Mouse (Mus musculus) thymus, postnatal 14 days (tissue): ENCODE data around the gene Ptrhd1.
"Not testable (repeated sequence)": the region's sequence is repeated elsewhere in the genome, so short reads cannot be mapped to it uniquely, and the experiment has no call there.

ENCODE experiments used
- DNase-seq: peaks from one replicate; pipeline ENCODE4 v3.0.0; 2021

Ptrhd1 gene

DNA sequence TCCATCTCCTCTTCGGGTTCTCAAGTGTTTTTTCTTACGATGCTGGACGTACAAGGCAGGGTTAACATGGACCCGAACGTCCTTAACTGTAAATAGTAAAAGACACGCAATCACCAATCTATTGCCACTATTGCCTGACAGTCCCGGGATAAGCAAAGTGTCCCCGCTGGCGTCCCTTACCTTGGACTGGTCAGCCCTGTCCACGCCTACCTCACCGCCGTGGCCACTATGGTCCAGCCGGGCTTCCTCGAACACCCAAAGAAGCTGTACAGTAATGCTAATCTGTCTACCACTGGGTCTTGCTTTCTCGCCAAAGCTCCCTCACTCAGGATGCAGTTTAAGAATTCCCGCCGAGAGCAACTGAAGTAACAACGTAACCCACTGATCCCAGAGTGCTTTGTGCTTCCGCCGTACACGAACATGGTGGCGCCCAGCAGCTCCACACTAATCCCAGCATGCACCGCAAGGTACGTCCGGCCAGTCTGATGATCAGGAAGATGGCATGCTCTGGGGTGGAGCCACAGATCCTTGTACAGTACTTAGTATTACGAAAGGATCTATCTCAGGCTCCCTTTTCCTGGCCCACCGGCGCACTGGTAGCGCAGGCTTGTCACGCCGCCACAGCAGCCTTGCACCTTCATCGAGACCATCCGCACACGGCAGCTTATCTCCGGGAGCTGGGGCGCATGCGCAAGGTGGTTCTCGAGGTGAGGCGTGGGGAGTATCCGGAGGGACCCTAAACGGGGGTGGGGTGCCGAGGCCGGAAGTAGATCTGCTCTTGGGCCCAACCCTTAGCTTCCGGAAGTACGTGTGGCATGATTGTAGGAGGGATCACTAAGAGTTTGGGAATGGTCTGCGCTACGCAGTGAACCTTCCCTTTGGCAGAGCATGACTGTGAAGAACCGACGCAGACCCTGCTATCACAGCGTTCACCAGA is at the start of gene Ptrhd1, which contains the start of gene Cenpo:
TSS of gene Ptrhd1 (plus strand) at position 456 of the 937 bp plus-strand sequence.
TSS of gene Cenpo (minus strand) at position 723 of the 937 bp plus-strand sequence.
- DNase-seq = peak; percentile 95

DNA sequence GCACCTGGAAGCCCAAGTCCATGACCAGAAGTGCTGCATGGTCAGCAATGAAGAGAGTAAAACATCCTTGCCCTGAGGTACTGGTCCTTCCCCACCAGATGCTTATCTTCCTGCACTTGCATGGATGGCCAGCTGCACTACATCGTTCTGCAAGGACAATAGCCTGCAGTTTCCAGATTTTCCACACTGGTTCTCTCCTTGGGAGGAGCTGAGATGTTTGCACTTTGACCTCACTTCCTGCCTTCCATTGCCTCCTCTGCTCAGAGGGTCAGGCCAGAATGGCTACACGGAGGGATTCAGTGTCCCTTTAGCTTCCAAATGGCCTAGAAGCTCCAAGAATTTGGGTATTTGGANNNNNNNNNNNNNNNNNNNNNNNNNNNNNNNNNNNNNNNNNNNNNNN is 49.2 kb upstream of the Ptrhd1 start:
- DNase-seq = no peak

DNA sequence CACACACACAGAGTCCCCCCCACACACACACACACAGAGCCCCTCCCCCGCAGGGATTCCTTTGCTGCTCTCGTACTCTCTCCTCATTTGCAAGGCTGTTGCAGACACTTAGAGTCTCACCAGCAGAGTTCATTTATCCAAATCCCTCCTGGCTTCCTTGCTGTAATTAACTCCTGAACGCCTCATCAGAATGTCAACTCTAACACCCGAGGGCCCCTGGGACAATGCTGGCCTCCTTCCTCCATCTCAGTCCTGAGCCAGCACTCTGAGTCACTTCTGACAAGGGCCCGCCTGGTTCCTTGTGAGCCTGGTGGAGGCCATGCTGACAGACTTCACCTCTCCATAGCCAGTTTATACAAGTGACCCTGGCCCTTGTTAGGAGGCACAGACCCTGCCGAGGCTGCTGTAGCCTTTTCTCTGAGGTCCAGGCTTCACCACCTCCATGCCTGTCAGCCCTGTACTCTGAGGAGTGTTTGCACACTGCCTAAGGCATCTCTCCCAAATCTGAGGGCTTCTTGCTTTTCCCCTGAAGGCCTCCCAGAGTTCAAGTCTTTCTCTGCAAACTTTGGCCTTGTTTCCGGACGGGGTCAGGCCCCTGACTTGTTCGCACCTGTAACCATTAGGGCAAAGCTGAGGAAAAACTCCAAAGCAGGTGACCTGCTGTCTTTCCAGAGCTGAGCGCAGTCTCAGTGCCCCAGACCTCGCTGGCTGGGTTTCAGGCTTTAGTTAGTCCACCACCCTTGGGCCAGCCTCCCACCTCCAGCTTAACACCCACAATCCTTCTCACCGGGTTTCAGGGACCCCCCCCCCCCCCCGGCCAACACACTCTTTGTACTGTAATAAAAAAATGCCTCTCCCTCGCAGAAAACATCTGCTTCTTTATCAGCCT is 45.4 kb upstream of the Ptrhd1 start:
- DNase-seq = no peak

DNA sequence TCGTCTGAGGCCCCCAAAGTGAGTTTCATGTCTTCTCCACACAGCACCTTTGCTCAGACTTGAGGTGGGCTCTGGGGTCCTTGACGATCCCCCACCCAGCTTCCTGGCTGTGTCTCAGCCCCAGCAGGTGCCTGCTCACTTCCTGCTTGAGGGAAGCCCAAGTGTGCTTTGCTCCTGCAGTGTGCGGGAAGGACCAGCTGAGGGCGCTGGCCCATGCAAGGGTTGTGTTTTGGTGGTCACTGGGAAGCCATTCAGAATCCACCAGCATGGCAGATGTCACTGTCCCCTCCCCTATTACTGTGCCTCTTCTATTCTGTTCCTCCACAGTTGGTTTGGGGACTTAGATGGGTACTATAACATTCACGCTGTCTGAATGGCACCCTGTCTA is 44.8 kb upstream of the Ptrhd1 start:
- DNase-seq = peak; percentile 75

DNA sequence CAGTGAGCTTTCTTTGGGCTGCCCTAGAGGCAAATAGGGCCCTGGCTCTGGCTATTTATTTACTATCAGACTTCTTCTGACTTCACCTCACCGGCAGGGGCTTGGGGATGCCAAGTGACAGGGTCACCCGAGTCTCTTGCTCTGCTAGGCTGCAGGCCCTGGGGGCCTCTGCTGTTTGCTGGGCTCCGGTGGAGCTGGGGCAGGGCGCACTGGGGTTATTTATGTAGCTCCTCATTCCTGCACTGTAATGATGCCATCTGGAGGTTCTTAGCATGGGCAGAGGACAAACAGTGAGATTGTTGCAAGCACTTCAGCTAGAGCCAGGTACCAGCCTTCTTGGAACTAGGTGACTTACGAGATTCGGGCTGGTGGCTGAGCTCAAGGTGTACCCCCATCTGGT is 41.3 kb upstream of the Ptrhd1 start:
- DNase-seq = no peak

DNA sequence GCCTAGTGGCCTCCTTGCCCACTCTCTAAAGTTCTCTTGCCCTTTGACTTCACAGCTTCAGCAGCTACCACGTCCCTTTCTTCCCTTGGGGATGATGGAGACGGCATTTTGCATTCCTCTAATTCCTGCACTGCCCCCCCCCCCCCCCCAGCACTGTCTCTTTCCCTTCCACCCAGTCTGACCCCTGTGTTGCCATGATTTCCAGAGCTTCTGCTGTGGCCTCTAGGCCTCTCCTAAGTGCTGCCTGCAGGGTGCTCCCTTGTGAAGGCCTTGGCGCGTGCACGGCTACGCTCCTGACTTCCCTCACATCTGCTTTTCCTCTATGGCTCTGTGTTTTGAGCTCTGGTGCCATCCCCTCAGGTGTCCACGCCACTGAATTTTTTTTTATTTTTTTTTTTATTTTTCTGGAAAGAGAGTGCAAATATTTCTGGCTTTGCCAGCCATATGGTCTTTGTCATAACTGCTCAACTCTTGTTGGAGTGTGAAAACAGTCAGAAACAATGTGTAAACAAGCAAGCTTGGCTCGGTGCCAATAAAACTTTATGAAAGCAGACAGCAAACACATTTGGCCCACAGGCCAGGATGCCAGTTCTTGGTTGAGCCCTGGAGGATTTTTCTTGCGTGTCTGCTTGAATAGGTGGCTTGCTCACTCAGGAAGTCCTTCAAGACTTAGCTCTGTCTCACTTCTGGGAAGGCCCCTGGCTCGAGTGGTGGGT is 40.6 kb upstream of the Ptrhd1 start:
- DNase-seq = no peak

DNA sequence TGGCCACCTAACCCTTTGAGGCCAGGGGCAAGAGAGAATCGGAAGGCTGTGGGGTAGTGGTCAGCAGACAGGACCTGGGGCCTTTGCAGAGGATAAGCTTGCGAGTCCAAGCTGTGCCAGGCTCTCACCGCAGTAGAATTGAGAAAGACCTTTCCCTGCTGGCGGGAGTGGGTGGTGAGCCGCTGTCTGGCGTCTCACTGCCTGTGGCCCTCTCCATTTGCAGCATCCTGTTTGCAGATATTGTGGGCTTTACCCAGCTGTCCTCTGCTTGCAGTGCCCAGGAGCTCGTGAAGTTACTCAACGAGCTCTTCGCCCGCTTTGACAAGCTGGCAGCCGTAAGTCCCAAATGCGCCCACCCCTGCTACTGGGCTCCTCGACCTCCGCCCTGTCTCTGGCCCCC is 39.2 kb upstream of the Ptrhd1 start:
- no peak for DNase-seq

DNA sequence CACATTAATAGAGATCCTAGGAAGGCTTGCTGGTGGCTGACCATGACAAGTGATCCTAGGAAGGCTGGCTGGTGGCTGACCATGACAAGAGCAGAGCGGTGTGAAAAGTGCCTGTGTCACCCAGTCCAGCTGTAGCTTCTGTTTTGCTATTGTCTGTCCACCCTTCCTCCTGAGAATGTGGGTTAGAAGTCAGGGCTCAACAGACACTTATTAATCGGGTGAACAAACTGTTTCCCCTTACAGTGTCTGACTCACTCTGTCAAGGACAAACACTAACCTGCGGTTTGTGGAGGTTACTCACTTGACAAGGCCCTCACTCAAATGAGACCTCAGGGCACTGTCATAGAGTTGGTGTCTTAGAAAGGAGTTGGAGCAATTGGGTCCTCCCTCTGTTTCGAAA is 35.1 kb upstream of the Ptrhd1 start:
- no peak for DNase-seq

DNA sequence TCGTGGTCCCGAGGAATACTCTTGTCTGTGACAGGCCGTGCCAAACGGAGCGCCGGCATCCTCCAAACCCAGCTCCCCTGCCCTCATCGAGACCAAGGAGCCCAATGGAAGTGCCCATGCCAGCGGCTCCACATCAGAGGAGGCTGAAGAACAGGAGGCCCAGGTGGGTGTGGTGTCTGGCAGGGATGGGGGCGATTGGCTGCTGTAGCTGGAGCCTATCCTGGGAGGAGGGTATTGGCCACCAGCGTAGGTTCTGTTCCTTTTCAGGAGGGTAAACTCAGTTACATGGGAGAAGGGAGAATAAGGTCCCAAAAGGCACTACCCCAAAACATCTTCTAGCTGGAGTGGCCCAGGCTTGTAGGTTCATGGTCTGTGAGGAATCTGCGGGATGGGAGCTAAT is 34.6 kb upstream of the Ptrhd1 start:
- no peak for DNase-seq

DNA sequence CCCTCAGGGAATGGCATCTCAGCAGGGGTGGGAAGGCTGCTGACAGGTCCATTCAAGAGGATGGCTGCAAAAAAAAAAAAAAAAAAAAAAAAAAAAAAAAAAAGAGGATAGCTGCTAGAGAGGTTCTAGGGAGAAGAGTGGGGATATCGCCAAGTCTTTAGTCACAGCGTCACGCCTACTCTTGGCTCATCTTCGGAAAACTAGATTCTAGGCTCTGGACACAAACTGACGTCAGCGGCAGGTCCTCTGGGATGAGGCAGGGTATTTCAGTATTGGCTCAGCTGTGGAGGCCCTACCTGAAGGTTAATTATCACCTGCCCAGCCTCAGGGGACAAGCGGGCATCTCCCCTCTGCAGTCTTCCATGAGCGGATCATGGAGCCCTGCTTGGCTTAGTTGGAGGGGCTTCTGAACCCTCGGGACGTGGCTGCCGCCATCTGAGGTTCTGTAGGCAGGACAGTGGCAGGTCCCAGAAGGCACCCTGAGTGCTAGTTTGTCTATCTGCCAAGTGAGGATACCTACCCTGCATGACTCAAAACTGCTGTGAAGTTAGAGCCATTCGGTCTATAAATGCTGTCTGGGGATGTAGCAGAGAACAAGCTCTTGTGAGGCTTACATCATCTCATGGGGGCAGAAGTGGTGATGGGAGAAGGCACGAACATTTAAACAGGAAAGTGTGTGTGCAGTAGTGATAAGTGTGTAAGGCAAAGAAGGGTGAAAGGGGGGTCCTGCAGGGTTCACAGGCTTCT is 32.2 kb upstream of the Ptrhd1 start:
- no peak for DNase-seq

DNA sequence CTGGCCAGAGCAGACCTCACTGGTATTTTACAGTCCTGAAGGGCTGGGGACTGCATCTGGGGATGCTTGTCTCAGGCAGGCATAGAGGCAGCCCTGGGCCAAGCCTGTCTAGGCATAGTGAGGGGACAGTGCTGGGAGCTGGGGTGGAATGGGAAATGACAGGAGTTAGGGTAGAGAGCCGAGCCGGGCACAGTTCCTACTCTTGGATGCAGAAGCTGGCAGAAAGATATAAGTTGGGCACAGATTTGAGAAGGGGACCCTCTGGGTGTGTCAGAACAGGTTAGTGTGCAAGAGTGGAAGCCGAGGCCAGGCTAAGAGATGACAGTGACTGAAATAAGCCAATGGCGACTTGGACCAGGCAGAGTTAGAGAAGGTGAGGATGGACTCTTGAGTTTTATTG is 31.6 kb upstream of the Ptrhd1 start:
- DNase-seq = no peak

DNA sequence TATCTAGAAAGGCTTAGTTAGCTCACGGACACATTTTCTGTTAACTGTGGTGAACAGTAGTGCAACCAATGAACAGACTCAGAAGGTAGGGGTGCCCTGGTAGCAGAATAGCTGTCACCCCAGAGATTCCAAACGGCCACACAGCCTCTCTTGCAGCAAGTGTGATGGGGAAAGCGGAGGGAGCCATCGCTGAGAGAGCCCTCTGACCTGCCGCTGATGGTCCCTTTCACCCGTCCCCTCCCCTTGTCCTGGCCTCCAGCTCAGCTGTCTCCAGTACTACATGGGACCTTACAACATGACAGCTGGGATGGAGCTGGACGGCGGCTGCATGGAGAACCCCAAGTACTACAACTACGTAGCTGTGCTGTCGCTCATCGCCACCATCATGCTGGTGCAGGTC is 27.7 kb upstream of the Ptrhd1 start:
- DNase-seq = no peak

DNA sequence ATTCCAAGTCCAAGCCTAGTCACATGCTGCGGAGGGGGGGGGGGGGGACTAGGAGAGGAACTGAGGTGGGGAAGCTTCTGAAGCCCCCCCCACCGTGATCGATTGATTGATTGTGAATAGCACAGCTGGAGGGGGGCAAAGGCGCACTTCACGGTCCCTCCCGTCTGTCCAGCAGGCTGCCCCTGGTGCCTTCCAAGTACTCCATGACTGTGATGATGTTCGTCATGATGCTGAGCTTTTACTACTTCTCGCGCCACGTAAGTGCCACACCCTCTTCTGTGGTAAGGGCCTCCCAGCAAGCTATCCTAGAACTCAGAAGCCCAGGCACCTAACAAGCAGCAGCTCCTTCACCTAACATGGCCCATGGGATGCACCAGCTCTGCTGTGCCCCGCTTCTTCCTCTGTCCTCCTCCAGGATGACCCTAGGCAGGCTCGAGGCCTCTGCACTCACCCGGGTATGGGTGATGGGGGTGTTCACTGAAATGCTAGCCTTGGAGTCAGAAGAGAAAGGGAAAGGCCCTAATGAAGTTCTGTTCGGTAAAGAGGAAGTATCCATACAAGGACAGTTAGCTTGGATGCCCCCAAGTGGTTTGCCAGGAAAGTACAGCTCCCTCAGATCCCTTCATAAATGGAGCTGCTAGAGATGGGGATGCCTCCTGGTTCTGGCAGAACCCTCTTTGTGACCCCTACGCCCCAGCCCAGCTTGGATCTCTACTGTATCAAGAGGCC is 25.3 kb upstream of the Ptrhd1 start:
- peak; percentile 55 for DNase-seq

DNA sequence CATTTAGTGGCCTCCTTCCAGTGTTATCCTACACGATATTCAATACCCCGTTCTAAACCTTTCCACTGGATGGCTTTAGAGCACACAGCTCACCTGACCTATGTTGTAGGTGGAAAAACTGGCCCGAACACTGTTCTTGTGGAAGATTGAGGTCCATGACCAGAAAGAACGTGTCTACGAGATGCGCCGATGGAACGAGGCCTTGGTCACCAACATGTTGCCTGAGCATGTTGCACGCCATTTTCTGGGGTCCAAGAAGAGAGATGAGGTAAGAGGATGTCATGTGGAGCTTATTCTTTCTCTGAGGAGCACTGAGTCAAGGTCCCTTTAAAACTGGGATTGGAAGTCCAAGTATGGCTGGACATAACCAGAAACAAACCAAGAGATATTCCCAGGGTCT is 24.6 kb upstream of the Ptrhd1 start:
- no peak for DNase-seq

DNA sequence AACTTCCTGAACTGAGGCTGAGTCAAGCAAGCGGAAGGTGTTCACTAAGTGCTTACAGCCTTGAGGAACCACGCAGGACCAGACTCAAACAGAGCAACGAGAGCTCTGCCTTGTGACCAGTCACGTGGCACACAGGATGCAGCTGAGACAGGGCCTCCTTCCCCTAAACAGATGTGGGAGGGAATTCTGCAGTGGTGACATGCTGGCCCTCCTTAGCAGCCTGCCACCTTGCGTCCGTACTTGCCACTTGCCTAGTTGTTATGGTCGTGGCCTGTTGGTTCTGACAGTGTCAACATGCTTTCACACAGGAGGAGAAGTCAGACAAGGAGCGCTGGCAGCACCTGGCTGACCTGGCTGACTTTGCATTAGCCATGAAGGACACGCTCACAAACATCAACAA is 22.7 kb upstream of the Ptrhd1 start:
- DNase-seq = no peak

DNA sequence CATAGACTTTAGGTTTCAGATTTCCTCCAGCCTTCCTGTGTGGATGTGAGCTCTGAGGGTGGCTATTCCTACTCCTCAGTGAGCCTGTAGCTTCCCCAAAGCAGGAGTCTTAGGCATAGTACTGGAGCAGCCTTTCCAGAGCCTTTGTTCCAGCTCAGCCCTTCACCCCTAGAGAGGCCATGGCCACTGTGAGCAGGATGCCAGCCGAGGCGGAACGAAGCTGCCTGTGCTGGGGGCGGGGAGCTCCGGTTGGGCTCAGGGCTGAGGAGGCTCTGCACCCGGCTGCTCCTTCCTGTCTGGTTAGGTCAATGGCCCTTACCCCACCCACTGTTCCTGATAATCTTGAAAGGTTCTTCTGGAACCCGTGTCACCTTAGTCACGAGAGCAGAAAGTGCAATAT is 20.9 kb upstream of the Ptrhd1 start:
- DNase-seq = no peak

DNA sequence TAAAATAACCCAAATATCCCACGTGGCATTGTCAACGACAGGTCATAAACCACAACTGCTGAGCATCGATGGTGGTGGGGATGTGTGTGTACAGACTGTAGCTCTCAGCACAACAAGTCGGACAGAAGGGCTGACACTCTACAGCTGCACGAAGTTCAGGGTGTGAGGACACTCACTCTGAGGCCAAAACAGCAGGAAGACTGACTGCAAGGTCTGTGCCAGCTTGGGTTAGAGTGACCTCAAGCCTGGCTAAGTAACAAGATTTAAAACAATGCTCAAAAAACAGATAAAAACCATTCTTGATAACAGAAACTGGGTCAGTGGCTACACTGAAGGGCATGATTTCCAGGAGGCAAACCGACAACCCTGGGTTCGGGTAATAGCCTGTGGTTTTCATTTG is 3.7 kb upstream of the Ptrhd1 start:
- no peak for DNase-seq

DNA sequence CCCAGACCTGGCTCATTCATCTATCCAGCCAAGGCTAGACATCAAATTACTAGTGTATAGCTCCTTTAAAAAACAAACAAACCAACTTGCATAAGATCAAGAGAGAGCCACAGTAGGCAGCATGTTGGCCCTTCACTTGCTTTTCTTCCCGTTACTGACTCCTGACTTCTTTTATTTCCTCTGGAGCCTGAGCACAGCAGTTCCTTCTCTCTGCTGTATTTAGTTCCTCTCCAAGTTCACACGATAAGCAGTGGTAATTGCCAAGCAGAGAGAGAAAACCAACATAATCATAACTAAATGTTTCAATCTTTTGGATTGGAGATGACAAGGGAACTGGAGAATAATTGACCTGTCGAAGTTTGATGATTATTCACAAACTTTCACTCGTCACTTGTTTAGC is 1.1 kb upstream of the Ptrhd1 start:
- DNase-seq = no peak

DNA sequence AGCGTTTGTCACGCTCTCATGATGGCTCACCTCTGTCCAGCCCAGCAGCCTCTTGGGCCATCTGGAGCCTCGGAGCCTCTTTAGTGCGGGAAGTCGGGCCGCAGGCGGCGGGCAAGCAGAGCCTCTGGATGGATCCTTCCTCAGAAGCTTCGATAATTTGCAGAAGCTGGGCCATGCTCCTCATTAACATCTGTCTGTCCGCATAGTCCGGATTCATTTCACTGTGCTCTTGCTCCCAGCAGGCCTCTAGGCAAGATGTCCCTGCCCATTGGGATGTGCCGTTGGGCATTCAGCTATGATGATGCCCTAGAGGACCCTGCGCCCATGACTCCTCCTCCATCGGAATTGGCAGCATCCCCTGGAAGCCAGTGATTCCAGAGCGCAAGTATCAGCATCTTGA is 3.7 kb downstream of the Ptrhd1 start:
- no peak for DNase-seq

DNA sequence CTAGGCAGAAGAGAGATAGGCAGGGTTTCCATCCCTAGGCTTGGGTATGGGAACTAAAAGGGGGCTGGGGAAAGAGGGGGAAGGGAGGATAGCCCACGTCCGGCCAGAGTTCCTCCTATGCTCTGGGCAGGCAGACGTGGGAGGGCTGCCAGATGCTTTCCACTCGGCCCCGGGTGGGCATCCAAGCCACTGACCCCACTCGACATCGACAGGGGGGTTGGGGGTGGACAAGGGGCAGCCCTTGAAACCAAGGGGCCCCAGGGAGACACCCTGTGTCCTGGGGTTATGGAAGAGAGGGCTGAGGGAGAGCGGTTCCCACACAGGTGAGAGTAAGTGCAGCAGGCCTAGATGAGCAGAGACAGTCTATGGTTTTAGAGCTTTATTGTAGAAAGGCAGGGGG is 6.5 kb downstream of the Ptrhd1 start:
- not testable (repeated sequence) for DNase-seq

DNA sequence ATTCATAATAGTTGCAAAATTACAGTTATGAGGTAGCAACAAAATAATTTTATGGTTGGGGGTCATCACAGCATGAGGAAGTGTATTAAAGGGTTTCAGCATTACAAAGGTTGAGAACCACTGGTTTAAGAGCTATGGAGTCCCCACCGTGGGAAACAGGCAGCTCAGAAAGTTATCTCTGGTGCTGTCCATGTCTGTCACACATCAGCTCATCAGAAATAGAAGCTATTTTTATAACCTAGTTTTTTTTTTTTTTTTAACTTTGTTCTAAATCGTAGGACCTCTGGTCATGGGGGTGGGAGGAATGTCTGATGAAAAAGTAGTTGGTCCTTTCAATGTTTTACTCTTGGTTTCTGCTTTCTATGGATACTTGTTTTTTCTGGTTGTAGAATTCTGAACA is 10.0 kb downstream of the Ptrhd1 start:
- no peak for DNase-seq

DNA sequence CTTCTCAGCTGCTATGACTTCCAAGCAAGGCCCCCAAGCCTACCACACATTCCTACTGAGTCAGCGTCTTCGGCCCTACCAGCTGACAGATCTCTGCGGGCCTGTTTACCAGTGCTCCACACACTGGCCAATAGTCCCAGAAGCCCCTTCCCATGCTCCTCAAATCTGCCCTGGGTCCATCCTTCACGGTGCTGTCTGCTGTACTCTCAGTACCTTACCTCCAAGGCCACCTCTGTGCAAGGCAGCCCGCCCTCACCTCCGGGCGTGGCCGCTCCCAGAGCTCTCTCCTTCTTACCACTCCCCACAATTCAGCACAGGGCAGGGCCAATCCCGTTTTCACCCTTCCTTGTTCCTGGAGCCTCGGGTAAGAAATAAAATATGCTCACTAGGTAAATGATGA is 11.9 kb downstream of the Ptrhd1 start:
- no peak for DNase-seq
